Mouse (Mus musculus): Measurements from ENCODE around the gene Ndufa11.

The Ndufa11 gene

GRCm38 (mm10) chr17:56759261-56759660, 41.7 kb downstream of the Ndufa11 start:
- 60% methylated on average over 7 of the region's 7 CpGs for WGBS

- 57% methylated on average over 3 of the region's 3 CpGs for WGBS
Measured at GRCm38 (mm10) chr17:56761077-56761476, 43.5 kb downstream of the Ndufa11 start.

- WGBS, result under 1% methylated on average over 28 of the region's 28 CpGs
Measured at GRCm38 (mm10) chr17:56761991-56762410, 44.4 kb downstream of the Ndufa11 start.

DNA sequence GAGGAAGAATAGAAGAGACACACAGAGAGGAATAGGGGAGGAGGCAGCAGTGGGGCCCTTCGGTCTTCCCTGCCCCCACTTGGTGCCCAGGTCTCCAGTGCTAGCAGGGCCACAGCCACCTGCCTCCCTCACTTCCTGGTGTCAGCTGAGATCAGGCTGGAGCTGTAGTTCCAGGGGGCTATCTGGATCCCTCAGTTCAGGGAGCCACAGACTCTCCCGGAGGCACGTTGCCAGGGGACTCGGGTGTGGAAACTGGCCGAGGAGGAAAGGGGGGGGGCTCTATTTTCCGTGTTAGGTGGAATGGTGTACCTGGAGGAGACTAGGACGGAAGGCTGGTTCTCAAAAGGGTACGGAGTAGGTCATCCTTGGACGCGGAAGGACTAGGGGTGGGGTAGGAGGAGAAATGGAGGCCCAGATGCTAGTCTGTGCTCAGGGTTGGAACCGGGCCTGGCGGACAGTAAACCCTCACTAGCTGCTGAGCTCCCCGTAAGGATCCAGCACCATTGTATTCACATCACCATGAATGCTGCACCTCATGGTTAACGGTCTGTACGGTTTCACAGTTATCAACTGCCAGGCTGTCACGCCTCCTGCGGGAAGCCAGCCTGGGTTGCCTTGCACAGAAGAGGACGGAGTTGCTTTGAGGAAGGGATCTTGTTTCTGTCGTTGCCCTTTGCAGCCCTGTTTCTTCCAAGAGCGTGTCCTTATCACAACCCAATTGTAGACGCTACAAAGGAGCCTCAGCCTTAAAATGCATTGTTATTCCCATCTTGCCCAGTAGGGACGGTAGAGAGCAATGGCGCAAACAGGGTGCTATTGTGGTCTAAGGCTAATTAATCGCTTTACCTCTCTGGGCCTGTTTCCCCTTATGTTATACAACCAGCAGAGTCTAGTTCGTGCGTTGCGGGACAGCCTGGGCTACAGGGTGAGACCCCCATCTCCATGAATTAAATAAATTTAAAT, 45.5 kb downstream of the Ndufa11 start:
- WGBS, result 37% methylated on average over 27 of the region's 27 CpGs

DNA sequence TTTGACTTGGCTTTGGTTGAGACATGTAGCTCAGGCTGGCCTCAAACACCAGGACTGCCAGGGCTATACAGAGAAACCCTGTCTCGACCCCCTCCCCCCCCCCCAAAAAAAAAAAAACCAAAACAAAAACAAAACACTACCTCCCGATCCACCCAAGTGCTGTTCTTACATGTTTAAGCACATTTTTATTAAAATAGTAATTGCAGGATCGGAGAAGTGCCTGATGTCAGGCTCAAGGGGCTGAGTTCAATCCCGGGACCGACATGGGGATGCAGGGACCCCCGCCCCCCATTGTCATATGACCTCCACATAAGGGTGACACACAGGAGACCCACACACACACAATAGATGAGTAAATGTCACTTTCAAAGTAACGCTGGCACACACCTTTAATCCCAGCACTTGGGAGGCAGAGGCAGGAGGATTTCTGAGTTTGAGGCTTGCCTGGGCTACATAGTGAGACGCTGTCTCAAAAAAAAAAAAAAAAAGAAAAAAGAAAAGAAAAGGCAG, 46.2 kb downstream of the Ndufa11 start:
- 76% methylated on average over 8 of the region's 8 CpGs for WGBS

DNA sequence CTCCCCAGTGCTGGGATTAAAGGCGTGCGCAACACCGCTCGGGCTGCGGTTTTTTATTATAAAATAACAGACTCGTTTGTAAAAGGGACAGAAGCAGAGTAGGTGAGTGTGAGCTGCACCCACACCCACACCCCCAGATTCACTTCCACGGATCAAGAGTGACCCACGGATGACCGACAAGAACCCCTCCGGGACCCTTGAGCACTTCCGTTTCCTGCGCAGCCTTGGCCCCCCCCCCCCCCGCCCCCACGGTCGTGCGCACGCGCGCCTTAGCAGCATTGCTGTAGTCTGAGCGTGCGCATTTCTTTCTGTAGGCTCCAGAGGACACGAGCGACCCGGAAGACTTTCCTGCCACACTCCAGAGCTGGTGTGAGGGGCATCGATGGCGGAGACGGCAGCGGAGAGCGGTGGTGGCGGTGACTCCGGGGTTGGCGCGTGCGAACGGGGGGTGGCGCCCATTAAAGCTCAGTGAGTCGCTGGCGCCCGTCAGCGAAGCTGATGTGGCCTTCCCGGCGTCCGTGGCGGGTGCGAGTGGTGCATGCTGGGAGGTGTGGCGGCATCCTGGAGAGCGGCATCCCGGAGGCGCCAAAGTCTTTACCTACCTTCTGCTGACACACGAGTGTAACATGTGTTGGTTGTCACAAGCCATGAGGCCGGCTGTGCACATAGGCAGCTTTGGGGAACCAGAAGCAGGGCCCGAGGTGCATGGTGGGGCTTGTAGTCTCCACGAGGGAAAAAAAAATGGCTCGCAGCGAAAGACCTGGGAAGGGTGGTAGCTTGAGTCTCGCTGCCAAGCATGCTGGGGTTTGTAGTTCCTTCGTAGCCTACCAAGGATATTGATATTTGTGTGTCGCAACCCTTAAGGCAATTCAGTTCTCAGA, 47.1 kb downstream of the Ndufa11 start, which contains the start of gene Dus3l:
Gene Dus3l (plus strand): TSS at position 284 of the 881 bp plus-strand sequence.
- under 1% methylated on average over 58 of the region's 58 CpGs for WGBS

DNA sequence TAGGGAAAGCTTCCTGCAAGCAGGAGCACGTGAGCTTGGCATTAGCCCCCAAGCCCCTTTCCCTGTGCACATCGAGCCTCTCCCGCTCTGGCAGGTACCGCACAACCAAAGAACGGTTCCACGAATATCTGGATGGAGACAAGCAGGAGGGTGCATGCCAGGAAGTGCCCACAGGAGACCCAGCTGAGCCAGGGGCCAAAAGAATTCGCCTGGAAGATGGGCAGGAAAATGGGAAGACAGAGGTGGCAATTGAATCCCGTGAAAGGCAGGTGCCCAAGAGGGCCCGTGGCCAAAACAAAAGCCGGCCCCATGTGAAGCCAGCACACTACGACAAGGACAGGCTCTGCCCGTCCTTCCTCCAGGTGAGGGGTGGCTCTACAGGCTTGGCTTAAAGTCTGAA, 47.9 kb downstream of the Ndufa11 start:
- 35% methylated on average over 12 of the region's 12 CpGs for WGBS

DNA sequence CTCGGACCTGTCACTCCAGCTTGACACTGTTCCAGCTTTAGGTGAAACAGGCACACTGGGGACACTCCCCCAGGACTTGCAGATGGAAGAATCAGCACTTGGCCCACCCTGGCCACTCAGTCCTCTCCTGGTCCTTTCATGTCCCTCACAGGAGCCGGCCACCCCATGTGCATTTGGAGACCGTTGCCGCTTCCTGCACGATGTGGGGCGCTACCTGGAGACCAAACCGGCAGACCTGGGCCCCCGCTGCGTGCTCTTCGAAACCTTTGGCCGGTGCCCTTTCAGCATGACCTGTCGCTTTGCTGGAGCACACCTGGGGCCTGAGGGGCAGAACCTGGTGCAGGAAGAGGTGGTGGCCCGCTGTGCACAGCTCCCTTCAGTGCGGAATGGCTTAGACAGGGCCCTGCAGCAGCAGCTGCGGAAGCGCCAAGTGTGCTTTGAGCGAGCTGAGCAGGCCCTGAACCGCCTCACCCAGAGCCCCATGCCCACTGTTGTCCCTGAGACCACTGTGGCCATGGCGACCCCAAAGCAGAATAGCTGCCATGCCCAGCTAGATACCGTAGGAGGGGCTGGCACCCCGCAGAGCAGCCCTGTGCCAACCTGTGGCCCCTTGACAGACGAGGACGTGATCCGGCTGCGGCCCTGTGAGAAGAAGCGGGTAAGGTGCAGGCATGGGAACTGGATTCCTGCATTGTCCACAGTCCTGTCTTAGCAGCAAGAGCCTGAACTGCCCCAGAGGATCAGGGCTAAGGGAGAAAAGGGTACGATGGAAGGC, 49.3 kb downstream of the Ndufa11 start:
- 95% methylated on average over 27 of the region's 27 CpGs for WGBS

- 94% methylated on average over 29 of the region's 29 CpGs for WGBS
Measured at GRCm38 (mm10) chr17:56767531-56768135, 50.1 kb downstream of the Ndufa11 start.

GRCm38 (mm10) chr17:56768941-56769340, 51.4 kb downstream of the Ndufa11 start:
- WGBS, result 96% methylated on average over 11 of the region's 11 CpGs

DNA sequence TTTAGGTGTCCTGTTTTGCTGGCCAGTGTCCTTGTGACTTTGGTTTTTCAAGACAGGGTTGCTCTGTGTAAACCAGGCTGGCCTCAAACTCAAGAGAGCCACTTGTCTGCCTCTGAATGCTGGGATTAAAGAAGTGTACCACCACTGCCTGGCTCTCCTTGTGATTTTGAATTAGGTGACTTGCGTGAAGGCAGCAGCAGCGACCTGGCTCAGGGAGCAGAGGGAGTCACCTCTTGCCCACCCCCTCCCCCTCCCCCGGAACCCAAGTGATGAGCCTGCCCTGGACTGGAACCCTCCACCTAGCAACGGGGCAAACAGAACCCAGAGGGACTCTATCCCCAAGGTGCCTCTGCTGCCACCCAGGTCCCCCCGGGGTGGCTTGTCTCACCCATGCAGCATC, 52.4 kb downstream of the Ndufa11 start, which contains the start of gene Prr22:
Gene Prr22 (plus strand): TSS at position 301 of the 400 bp plus-strand sequence.
- WGBS, result 94% methylated on average over 5 of the region's 5 CpGs
